Mouse (Mus musculus): ENCODE data around the gene Smndc1. TPM values are rescaled to one million over a fixed set of nuclear protein-coding genes. Genes with fewer than 3 reads are reported as not detected.

Smndc1 gene
- polyA plus RNA-seq, 1 experiment from 2014 or later, result 35.9 TPM

GRCm38 (mm10) chr19:53415198-53415597 is 24.8 kb upstream of the Smndc1 start:
- H3K4me3 ChIP-seq (replicated peaks; ENCODE audit: low read length), result no peak overlapping the region
- H3K27ac ChIP-seq (ENCODE audit: low read length), result no peak overlapping the region
- H3K4me2 ChIP-seq (ENCODE audit: low read depth, low read length), result no peak overlapping the region
- H3K27me3 ChIP-seq (ENCODE audit: control insufficient read depth, insufficient read depth, low read length), result no peaks in the 10 kb centered on the region
- no peak for ATAC-seq (ENCODE audit: insufficient read depth, low FRiP score)
- no peak overlapping the region for H3K9ac ChIP-seq (ENCODE audit: low read length)
- H3K36me3 ChIP-seq (ENCODE audit: control insufficient read depth, insufficient read depth, low read length), result no peaks in the 10 kb centered on the region
- peaks cover 6% of the 10 kb centered on the region for H3K4me1 ChIP-seq (ENCODE audit: control insufficient read depth, insufficient read depth, low read length)
- no peaks in the 10 kb centered on the region for H3K9me3 ChIP-seq (replicated peaks; ENCODE audit: control insufficient read depth, low read length)
- 80% methylated on average over 17 of the region's 17 CpGs for whole genome bisulfite sequencing

GRCm38 (mm10) chr19:53414650-53415049 is 24.3 kb upstream of the Smndc1 start:
- Histone ChIP-seq H3K4me3 (replicated peaks; ENCODE audit: low read length) (no peak overlapping the region), H3K9ac (ENCODE audit: low read length) (no peak overlapping the region), H3K4me1 (ENCODE audit: control insufficient read depth, insufficient read depth, low read length) (peaks cover 6% of the 10 kb centered on the region), H3K36me3 (ENCODE audit: control insufficient read depth, insufficient read depth, low read length) (no peaks in the 10 kb centered on the region), H3K4me2 (ENCODE audit: low read depth, low read length) (no peak overlapping the region), H3K27ac (ENCODE audit: low read length) (no peak overlapping the region), H3K9me3 (replicated peaks; ENCODE audit: control insufficient read depth, low read length) (no peaks in the 10 kb centered on the region), H3K27me3 (ENCODE audit: control insufficient read depth, insufficient read depth, low read length) (no peaks in the 10 kb centered on the region)
- 68% methylated on average over 11 of the region's 11 CpGs for WGBS
- ATAC-seq (ENCODE audit: insufficient read depth, low FRiP score), result 0 out of 2 replicates have a peak, but pooled peaks have one; percentile 33

- 0 out of 2 replicates have a peak, but pooled peaks have one; percentile 44 for ATAC-seq (ENCODE audit: insufficient read depth, low FRiP score)
- no peaks in the 10 kb centered on the region for H3K9me3 ChIP-seq (replicated peaks; ENCODE audit: control insufficient read depth, low read length)
Observed at GRCm38 (mm10) chr19:53413617-53414380, 23.4 kb upstream of the Smndc1 start.

GRCm38 (mm10) chr19:53412149-53412848 is 21.9 kb upstream of the Smndc1 start:
- H3K27me3 ChIP-seq (ENCODE audit: control insufficient read depth, insufficient read depth, low read length), result no peaks in the 10 kb centered on the region
- no peak overlapping the region for H3K4me3 ChIP-seq (replicated peaks; ENCODE audit: low read length)
- H3K9me3 ChIP-seq (replicated peaks; ENCODE audit: control insufficient read depth, low read length), result no peaks in the 10 kb centered on the region
- no peak overlapping the region; the same call in 1 of the 2 replicates for H3K9ac ChIP-seq (ENCODE audit: low read length)
- H3K4me1 ChIP-seq (ENCODE audit: control insufficient read depth, insufficient read depth, low read length), result peaks cover 6% of the 10 kb centered on the region
- peak overlapping the region; percentile 64 for H3K27ac ChIP-seq (ENCODE audit: low read length)
- no peak for ATAC-seq (ENCODE audit: insufficient read depth, low FRiP score)
- H3K36me3 ChIP-seq (ENCODE audit: control insufficient read depth, insufficient read depth, low read length), result no peaks in the 10 kb centered on the region
- no peak overlapping the region for H3K4me2 ChIP-seq (ENCODE audit: low read depth, low read length)
- WGBS, result 16% methylated on average over 6 of the region's 6 CpGs

More at GRCm38 (mm10) chr19:53413617-53414380, 23.4 kb upstream of the Smndc1 start:
- Histone ChIP-seq H3K36me3 (ENCODE audit: control insufficient read depth, insufficient read depth, low read length) (no peaks in the 10 kb centered on the region), H3K9ac (ENCODE audit: low read length) (no peak overlapping the region), H3K4me3 (replicated peaks; ENCODE audit: low read length) (no peak overlapping the region), H3K4me1 (ENCODE audit: control insufficient read depth, insufficient read depth, low read length) (peaks cover 6% of the 10 kb centered on the region), H3K4me2 (ENCODE audit: low read depth, low read length) (no peak overlapping the region), H3K27me3 (ENCODE audit: control insufficient read depth, insufficient read depth, low read length) (no peaks in the 10 kb centered on the region), H3K27ac (ENCODE audit: low read length) (no peak overlapping the region)
- 71% methylated on average over 15 of the region's 15 CpGs for WGBS

GRCm38 (mm10) chr19:53409663-53410307 is 19.4 kb upstream of the Smndc1 start:
- no peak overlapping the region for H3K4me2 ChIP-seq (ENCODE audit: low read depth, low read length)
- peaks cover 6% of the 10 kb centered on the region for H3K4me1 ChIP-seq (ENCODE audit: control insufficient read depth, insufficient read depth, low read length)
- no peaks in the 10 kb centered on the region for H3K36me3 ChIP-seq (ENCODE audit: control insufficient read depth, insufficient read depth, low read length)
- H3K9ac ChIP-seq (ENCODE audit: low read length), result 0 out of 2 replicates have a peak overlapping the region, but pooled peaks have one; percentile 19
- no peak overlapping the region for H3K4me3 ChIP-seq (replicated peaks; ENCODE audit: low read length)
- no peaks in the 10 kb centered on the region for H3K27me3 ChIP-seq (ENCODE audit: control insufficient read depth, insufficient read depth, low read length)
- ATAC-seq (ENCODE audit: insufficient read depth, low FRiP score), result no peak
- no peaks in the 10 kb centered on the region for H3K9me3 ChIP-seq (replicated peaks; ENCODE audit: control insufficient read depth, low read length)
- H3K27ac ChIP-seq (ENCODE audit: low read length), result no peak overlapping the region
- WGBS, result 57% methylated on average over 17 of the region's 17 CpGs

GRCm38 (mm10) chr19:53408398-53408797 is 18.0 kb upstream of the Smndc1 start:
- Histone ChIP-seq H3K9ac (ENCODE audit: low read length) (no peak overlapping the region), H3K4me1 (ENCODE audit: control insufficient read depth, insufficient read depth, low read length) (peaks cover 6% of the 10 kb centered on the region), H3K36me3 (ENCODE audit: control insufficient read depth, insufficient read depth, low read length) (no peaks in the 10 kb centered on the region), H3K27ac (ENCODE audit: low read length) (no peak overlapping the region), H3K4me2 (ENCODE audit: low read depth, low read length) (no peak overlapping the region), H3K9me3 (replicated peaks; ENCODE audit: control insufficient read depth, low read length) (no peaks in the 10 kb centered on the region), H3K27me3 (ENCODE audit: control insufficient read depth, insufficient read depth, low read length) (no peaks in the 10 kb centered on the region), H3K4me3 (replicated peaks; ENCODE audit: low read length) (no peak overlapping the region)
- ATAC-seq (ENCODE audit: insufficient read depth, low FRiP score), result no peak
- WGBS, result 67% methylated on average over 8 of the region's 8 CpGs

- Histone ChIP-seq H3K9me3 (replicated peaks; ENCODE audit: control insufficient read depth, low read length) (no peaks in the 10 kb centered on the region), H3K4me3 (replicated peaks; ENCODE audit: low read length) (no peak overlapping the region), H3K27me3 (ENCODE audit: control insufficient read depth, insufficient read depth, low read length) (no peaks in the 10 kb centered on the region), H3K36me3 (ENCODE audit: control insufficient read depth, insufficient read depth, low read length) (no peaks in the 10 kb centered on the region), H3K27ac (ENCODE audit: low read length) (no peak overlapping the region), H3K4me1 (ENCODE audit: control insufficient read depth, insufficient read depth, low read length) (peaks cover 2% of the 10 kb centered on the region), H3K4me2 (ENCODE audit: low read depth, low read length) (no peak overlapping the region), H3K9ac (ENCODE audit: low read length) (no peak overlapping the region)
- WGBS, result 68% methylated on average over 2 of the region's 2 CpGs
- ATAC-seq (ENCODE audit: insufficient read depth, low FRiP score), result no peak
Observed at GRCm38 (mm10) chr19:53407350-53407749, 17.0 kb upstream of the Smndc1 start.

GRCm38 (mm10) chr19:53405810-53406209 is 15.4 kb upstream of the Smndc1 start:
- Histone ChIP-seq H3K9ac (ENCODE audit: low read length) (no peak overlapping the region), H3K27ac (ENCODE audit: low read length) (no peak overlapping the region), H3K4me2 (ENCODE audit: low read depth, low read length) (no peak overlapping the region), H3K36me3 (ENCODE audit: control insufficient read depth, insufficient read depth, low read length) (no peaks in the 10 kb centered on the region), H3K4me3 (replicated peaks; ENCODE audit: low read length) (no peak overlapping the region), H3K4me1 (ENCODE audit: control insufficient read depth, insufficient read depth, low read length) (no peaks in the 10 kb centered on the region), H3K9me3 (replicated peaks; ENCODE audit: control insufficient read depth, low read length) (no peaks in the 10 kb centered on the region), H3K27me3 (ENCODE audit: control insufficient read depth, insufficient read depth, low read length) (no peaks in the 10 kb centered on the region)
- ATAC-seq (ENCODE audit: insufficient read depth, low FRiP score), result 0 out of 2 replicates have a peak, but pooled peaks have one; percentile 23
- WGBS, result 48% methylated on average over 2 of the region's 2 CpGs

All from stomach, embryonic 16.5 days (tissue).